Mouse (Mus musculus): ENCODE data around the gene Ppfia2.

Gene Ppfia2

DNA sequence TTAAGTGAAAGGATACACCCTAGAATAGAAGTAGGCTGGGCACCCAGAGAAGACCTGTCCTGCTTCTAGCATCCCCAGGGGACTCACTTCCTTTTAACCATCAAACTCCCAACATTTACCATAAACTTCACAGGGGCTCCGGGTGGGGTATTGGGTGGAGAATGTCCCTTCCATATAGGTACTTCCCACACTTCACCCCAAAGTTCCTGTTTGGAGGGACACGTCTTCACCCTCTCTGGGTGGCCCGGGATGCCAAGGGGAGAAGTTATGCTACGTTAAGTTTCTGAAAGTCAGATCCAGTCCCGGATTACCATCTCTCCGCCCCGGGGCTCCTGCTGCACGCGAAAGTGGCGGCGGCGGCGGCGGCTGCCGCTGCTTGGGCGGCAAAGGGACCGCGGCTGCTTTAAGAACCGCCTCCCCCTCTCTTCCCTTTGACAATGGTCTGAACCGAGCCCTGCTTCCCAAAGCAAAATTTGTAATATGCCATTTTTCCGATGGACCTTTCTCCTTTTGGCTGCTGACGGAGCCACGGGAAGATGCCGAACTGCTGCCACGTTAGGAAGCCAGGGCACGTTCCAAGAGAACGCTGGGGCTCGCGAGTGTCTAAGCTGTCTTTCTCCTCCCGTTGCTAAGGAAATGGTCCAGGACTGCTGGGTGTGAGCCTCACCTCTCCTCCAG is at the start of gene Ppfia2:
Gene Ppfia2, plus strand, starts transcription at position 485 of the 678 bp plus-strand sequence.
- DNase-seq: no peak

DNA sequence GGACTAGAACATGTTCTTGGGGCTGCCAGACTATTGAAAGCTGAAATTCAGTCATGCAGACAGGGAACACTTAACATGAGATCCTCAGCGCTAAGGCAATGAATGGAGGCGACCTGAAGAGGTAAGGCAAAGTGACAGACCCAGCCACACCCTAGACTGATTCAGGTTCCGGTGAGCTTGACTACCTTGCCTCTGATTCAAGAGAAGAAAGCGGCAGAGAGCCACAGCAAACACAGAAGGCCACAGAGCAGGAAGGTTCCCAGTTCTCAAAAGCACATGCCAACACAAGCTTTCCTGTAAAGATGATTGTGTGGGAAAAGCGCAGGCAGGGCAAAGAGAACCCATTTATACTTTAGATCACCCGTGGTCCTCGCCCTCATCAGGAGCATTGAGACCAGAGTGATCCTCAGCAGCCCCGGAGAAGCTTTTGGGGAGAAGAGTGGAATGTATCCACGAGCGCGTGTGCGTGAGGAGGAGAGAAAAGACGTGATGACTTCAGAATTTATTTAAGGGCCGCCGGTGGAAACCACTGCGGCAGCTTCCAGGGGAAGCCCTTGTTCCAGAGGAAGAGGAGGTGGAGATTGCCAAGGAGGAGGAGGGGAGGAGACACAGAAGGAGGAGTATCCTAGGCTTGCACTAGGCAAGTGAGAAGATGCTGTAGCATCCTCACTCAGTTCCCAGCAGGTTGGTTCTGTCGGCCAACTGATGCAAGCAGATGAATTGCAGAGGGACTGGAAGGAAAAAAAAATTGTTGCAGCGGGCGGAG is 1.0 kb upstream of the Ppfia2 start:
- no peak for DNase-seq

DNA sequence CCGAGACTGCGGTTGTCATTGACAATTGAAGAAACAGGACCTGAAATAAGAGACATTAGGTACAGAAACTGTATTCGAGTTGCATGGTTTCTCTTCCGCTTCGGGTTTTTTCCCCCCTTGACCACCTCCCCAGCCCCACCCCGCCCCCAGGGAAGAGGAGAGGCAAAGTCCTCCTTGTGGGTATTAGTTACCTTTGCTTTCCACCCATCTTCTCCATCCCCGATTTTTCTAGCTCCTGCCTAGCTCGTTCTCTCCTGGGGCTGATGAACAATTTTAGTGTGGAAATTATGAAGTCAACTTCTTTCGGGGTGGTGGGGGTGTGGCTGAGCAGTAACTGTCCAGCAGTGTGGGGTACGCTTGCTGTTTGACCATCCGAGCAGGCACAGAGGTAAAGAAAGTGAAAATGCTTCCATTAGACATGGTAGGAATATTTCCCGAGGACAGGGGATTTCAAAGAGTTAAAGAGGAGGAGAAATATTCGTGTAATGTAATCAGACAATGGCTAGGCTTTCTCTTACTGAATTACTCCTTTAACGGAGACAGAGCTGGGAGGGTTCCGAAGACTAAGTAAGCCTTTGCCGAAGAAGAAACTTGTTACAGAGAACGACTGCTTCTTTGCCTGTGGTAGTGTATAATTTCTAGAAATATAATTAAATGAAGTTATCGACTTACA is 530 bp downstream of the Ppfia2 start:
- no peak for DNase-seq

DNA sequence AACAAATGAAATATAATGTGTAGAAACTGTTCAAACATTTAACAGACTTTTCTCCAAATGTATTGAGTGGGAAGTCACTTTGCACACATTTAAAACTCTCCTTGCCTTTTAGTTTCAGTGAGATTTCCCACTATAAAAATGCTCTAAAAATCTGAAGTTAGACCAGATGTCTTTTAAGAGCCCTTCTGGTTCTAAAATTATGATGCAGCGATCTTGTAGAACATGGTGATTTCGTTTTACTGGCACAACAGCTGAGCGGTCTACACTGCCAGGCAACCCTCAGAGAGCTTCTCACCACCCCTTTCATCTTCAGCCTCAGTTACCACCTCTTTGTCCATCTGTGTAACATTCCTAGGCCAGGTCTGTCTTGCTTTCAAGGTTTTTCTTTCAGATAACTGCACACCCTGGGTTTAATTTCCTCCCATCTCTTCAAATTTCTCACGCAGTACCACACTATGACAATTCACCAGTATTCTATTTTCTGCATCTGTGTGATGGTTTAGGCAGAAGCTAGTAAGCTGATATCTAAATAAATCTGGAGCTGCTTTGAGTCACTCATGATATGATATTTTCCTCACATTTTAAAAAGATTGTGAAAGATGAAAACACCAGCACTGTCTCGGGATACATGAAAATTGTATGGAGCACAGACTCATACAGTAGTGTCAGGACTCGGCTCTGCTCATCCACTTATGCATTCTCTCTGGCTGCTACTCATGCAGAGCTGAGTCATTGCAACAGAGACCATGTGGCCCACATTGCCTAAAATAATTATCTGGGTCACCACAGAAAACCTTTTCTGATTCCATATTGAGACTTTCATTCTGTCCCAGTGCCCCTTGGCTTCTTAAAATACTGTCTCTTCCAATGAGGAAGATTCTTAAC is 39.4 kb downstream of the Ppfia2 start:
- no peak for DNase-seq

DNA sequence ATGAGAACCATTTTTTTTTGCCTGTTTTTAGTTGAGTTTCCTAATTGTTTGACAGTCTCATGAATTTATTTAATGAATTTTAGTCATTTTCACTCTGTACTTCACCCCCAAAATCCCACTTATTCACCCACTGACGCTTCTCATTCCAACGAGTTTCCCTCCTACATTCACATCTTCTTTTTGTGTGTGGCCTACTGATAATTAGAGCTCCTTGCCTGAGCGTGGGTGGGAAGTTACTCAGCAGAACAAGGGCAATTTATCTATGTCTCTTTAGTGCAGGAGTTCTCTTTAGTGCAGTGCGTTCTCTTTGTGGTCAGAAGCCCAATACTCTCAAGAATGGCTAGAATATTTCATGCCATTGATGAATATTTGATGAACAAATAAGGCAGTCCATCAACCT is 95.9 kb downstream of the Ppfia2 start:
- DNase-seq: no peak

DNA sequence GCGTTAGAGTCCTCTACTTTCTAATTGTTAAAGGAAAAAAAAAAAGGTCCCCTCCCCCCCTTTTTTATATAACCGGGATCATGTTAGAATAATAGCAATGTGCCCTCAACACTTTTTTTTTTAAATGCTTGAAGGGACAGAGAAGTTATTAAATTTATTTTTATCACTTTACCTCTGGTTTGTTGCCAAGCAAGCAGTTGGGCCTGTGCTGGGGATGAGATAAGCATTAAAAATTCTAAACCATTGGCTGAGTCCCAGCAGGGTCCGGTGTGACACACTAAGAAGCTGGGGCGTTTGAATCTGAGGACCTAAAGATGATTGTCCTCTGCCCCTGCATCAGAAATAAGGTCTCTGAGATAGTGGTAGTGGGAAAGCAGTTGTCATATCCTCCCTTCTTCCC is 114.9 kb downstream of the Ppfia2 start:
- no peak for DNase-seq

DNA sequence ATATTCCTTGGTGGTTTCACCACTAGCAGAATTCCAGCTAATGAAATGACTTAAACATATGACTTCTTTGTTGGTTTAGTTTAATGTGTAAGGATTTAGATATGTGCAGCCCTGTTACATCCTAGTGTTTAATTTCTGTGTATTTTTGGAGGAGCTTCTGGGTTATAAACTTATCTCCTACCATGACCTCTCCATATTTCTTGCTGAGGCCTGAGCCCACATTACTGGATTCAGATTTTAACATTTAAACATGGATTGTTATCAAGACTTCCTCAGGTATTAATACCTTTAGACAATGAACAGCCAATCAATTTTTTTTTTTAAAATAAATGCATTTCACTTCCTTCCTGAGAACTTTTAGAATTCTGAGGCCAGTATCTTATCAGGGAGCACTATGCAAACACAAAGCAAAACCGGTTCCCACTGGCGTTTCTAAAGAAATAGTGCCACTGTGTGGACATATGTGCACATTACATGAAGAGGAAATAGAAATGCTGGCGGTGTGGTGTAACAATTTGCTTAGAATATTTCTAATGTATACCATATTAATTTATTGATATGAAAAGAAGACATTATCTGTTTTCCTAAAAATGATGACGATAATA is 115.4 kb downstream of the Ppfia2 start:
- DNase-seq: no peak

DNA sequence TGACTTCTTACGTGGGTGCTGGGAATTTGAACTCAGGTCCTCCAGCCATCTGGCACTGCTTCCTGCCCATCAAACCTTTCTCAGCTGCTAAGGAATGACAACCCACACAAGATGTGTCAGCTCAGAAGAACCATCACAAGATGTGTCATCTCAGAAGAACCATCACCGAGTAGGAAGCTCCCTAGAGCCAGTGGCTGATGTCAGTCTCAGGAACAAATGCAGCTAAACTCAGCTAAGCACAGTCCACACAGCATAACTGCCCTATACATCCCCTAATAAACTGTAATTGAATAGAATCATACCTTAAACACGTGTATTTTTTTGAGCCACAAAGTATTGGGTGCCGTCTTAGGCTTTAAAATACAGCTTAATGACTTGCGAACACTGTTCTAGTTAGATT is 117.7 kb downstream of the Ppfia2 start:
- no peak for DNase-seq

DNA sequence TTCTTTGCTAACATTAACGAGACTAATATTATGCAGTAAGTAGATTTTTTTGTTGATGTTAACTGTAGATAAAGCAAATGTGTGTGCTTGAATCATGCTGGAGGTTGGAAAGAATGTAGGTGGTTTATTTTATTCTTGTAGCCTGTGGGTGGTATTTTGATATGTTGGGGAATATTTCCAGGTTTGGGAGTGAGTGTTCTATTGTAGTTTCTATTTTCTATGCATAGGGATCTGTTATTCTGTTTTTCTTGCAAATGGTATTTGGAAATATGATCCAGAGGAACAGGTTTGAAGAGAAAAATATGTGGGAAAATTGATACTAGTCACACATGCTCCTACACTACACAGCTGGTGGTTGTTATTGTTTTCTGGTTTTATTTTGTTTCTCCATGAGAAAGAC is 120.8 kb downstream of the Ppfia2 start:
- DNase-seq: no peak

DNA sequence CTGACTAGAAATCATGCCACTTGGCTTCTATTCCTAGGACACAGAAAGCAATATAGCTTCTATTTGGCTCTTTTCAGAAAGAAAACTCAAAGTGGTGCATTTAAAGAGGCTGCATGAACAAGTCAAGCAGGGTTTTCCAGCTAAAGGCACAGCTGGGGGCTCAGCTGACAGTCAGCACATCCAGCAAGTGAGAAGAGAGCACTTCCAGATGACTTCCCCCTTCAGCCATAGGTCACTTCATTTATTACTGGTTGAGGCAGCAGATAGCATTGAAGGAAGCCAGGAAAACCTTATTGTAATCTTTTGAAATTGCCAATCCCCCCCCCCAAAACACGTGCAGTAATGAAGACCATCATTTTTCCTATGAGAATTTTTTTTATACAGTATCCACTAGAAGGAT is 126.8 kb downstream of the Ppfia2 start:
- DNase-seq: no peak

DNA sequence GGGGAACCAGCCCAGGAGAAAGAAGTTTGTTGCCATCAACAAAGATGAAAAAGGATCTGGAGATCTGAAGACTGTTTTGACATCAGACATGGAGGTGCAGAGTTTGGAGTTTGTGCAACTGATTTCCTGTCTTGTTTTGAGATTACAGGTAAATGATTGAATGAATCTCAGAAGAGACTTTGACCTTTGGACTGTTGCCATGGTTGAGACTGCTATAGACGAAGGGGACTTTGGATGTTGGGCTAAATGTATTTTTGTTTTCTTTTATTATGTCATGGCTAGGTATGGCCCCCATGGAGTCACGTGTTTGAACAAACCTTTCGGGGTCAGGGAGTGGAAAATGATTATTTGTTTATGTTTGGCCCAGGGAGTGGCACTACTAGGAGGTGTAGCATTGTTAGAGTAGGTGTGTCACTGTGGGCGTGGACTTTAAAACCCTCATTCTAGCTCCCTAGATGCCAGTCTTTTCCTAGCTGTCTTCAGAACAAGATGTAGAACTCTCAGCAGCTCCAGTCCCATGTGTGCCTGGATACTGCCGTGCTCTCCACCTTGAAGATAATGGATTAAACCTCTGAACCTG is 133.3 kb downstream of the Ppfia2 start:
- DNase-seq: no peak

DNA sequence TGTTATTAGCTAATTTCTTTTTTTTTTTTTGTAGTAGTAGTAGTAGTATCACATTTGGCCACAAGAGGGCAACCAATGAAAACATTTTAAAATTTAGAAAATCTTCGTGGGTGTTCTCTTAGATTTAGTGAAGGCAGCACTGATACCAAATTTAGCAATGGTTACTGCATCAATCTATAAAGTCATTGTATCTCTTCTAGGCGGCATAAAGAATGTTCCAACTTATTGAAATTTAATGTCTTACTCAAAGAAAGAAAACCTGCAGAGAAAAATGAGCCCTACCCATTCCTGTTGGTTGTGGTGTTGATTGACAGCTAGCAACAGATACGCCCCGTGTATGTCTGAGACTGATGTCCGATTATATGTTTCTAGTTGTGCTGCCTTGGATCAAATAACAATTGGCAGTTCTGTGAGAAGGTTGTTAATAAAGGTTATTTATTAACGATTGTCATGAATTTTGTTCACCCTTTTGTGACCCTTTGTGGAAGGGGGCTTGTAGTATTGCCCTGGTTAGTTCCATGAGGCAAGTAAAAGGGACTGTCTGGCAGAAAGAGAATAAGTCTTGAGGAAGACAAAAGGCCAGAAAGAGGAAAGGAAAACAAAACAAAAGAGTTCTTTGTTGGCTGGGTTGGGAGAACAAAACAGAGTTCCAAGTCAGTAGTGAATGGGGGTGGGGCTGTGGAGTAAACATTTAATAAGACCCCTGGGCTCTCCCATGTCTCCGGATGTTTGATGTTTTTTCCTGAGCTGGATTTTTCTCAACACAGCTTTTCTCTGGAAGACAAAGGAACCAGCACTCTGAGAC is 139.2 kb downstream of the Ppfia2 start:
- DNase-seq: no peak

DNA sequence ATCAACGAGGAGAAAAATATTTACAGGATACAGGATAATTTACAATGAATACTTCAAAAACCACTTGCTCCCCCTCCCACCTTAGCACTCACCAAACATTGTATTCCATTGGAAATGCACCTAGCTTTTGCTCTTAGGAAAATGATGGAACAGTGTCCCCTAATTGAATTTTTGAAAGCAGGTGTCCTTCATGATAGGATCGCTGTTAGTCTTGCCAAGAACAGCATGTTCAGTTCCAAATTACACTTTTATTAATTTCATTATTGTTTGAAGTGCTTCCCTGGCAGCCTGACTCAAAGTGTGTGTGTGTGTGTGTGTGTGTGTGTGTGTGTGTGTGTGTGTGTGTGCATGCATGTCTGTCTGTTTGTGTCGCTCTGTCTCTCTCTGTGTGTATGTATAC is 140.1 kb downstream of the Ppfia2 start:
- DNase-seq: no peak

DNA sequence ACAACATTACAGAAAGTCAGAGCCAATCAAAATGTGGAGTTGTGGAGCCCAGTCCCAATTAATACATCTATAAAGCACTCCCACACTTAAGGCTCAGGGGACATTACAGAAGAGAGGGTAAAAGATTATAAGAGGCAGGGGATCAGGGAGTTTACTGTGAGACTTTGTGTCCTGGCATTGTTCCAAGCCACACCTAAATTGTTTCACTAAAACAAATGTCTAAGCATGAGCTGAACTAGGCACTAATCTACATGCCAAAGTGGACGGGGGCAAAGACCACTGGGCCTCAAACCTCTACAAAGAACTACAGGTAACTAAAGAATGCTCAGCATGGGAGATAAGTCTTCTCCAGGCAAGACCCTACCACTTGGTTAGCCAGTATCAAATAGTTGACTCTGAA is 148.1 kb downstream of the Ppfia2 start:
- DNase-seq: no peak

DNA sequence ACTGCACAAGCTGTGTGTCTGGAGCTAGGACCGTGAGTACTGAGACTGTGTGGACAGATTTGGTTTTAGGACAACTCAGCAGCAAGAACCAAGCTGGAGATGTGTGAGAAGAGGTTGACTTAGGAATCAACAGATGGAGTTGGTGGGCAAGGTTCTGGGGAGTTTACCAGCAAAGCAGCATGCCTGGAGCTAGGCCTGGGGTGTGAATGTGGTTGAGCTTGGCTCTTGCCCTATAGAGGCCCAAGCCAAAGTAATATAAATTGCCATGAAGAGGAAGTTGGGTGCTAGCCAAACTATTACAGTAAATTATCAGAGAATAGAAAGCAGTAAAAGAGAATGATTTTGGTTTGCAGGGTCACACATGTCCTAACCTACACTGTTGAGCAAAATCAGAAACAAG is 150.8 kb downstream of the Ppfia2 start:
- DNase-seq: no peak

DNA sequence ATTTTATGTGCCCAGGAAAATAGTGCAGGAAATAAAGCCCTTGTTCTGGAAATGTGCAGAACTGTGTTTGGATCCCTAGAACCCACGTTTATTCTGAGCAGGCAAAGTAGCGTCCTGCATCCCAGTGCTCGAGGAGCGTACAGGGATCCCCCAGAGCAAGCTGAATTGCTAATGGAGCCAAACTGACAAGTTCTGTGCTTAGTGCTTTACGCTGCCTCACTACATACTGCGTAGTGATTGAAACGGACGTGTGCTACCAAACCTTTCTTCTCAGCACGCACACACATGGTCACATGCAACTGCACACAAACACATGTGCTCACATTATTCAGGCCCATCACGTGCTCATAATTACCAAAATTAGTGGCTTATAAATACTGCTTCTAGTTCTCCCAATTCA is 153.2 kb downstream of the Ppfia2 start:
- DNase-seq: no peak

DNA sequence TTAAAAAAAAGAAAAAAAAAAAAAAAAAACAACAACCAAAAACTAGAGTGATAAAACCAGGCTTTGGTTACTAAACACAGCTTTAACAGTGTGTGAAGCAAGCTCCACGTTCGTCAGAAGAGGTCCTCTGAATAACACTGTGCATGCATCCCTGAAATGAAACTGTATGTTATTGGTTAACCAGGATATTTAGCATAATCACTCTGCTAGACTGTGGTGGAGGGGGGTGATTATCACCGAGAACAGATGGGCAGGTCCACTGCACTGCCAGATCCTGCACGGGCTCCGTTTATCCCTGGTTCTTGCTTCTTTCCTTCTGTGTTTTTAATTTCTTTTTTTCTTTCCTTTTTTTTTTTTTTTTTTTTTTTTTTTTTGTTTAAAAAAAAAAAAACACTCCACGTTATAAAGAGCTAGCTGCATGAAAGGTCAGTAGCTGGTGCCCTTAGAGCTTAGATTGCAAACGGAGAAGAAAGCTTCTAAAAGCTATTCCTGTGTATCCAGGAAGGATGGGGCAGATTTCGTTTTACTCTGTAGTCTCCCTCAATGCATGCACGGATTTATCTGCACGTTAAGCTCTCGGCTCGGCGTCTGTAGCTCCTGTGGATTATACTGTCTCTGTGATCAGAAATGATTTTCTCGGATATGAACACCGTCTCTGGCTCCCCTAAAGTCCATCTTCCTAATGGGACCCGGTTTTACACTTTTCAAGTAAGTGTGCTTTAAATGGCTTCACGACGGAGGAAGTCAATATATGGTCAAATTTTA is 162.2 kb downstream of the Ppfia2 start:
- DNase-seq: no peak

DNA sequence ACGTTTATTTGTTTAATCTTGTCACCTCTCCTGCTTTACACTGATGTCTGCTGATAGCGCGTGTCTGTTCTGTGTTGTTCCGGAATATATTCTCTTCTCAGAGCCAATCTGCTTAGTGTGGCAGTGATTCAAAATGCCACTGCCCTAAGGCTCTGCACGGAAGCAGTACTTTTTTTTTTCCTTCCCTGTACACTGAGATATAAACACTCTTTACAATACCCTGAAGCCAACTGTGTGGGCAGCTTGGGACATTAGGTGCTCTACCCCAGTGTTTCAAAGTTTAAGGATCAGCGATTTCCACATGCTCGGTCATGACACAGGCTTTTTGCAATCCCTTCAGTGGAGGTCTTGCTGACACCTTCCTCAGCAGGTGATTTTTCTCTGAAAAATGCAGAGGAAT is 163.8 kb downstream of the Ppfia2 start:
- no peak for DNase-seq

DNA sequence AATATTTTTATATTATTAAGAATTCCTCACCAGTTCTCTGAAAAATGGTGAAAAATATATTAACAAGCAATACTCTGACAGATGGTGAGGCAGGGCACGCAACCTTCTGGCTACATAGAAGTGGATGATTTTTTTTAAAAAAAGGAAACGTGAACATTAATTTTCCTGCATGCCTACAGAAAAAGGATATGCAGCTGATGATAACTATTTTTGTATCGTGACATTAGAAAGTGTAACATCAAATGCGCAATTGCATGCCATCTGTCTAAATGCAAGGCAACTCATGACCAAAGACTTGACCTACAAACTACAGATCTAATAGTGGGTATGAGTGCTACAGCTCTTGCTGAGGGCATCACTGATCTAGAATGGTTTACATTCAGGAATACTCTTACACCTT is 182.1 kb downstream of the Ppfia2 start:
- DNase-seq: no peak

DNA sequence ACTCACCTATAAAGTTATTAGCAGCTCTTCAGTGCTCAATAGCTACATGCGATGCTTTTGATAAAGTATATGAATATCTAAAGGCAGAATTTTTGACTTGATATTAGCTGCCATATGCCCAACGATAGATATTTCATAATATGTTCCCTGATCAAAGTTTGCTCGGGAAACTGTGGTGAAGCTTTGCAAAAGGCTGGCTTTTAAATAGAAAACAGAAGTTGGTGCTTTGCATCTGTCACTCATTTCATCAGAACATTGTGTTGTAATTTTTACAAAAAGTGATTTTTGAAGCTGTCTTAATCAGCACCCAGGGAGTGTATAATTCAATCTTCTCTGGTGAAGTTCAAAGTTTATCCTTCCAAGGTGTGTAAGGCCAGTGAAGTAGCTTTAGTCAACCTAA is 195.1 kb downstream of the Ppfia2 start:
- no peak for DNase-seq

DNA sequence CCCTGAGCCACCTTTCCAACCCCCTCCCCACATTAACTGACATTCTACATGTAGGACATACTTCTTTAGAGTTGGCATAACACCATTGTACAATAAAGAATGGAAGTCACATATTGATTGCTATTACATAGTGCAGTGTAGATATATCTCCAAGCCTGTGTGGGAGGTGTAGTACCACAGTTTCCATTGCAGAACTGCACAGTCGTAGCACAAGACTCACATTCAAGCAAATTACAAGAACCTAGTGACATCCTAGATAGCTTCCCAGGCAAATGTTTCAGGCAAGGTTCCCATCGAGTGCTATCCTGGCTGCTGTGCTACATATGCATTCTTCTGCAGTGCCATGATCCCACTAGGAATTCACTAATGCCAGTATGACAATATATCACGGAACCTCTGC is 200.0 kb downstream of the Ppfia2 start:
- no peak for DNase-seq
